Comparison of ENCODE assay signal across 33 mouse cellular contexts in genomic region chr19:44578038-44578437, GRCm38 (mm10). TPM values are rescaled to one million over a fixed set of nuclear protein-coding genes. Genes with fewer than 3 reads are reported as not detected.
DNase-seq lines count a peak whose midpoint lies in the region; ATAC-seq and TF ChIP-seq lines count a peak whose summit lies in the region.
"Had no signal": no experiment of that assay in that cellular context is flagged by ENCODE, and none has a peak within 500 bp of the region (broad histone marks: within the 10 kb centered on the region; RNA-seq: fewer than 3 reads in every experiment).

No protein-coding gene starts in this region.

- no peak for TF ChIP-seq POLR2A in MEL (IDR thresholded peaks at IDR 0.05; ENCODE audit: control insufficient read depth in 1 of 2, insufficient read depth in 1 of 2, low read depth in 1 of 2, low read length in 2 of 2, poor library complexity in 1 of 2)

- TF ChIP-seq CTCF in MEL (IDR thresholded peaks at IDR 0.05 in 2 of 3, conservative IDR thresholded peaks at IDR 0.05 in 1 of 3; ENCODE audit: control insufficient read depth in 1 of 3, insufficient read depth in 1 of 3, low read depth in 2 of 3, low read length in 3 of 3, poor library complexity in 1 of 3, severe bottlenecking in 1 of 3) = no peak
- TF ChIP-seq CTCF in intestine, postnatal 0 days (IDR thresholded peaks at IDR 0.05; ENCODE audit: low read depth) = no peak

- no peak overlapping the region for H3K4me2 ChIP-seq in intestine, postnatal 0 days (replicated peaks; ENCODE audit: low read depth)
- H3K4me2 ChIP-seq: heart, embryonic 12.5 days; limb, embryonic 12.5 days; liver, embryonic 12.5 days; lung, embryonic 14.5 days; neural tube, embryonic 15.5 days had no signal

- no peak overlapping the region for H3K4me3 ChIP-seq in MEL (ENCODE audit: control insufficient read depth in 1 of 2, insufficient read depth in 1 of 2, low read depth in 2 of 2, low read length in 2 of 2)
- no peak overlapping the region for H3K4me3 ChIP-seq in intestine, postnatal 0 days (ENCODE audit: low read depth, low read length)
- H3K4me3 ChIP-seq: forebrain, embryonic 10.5 days; heart, embryonic 12.5 days; layer of hippocampus, adult 2 months; limb, embryonic 12.5 days; liver, embryonic 12.5 days; myocyte; neural tube, embryonic 15.5 days had no signal

- peak; percentile 40 for DNase-seq in CD4-positive helper T cell, adult 2 months (ENCODE audit: low read depth, low spot score)
- DNase-seq in MEL (ENCODE audit: low read depth, low spot score) = no peak
- DNase-seq in induced T-regulatory cell, adult 2 months (ENCODE audit: low read depth) = peak; percentile 35
- DNase-seq in thymus, postnatal 0 days (ENCODE audit: low spot score) = peak; percentile 23
- DNase-seq in kidney, adult 8-10 months = no peak
- no peak for DNase-seq in cerebellum, adult 18-20 months
- DNase-seq: adrenal gland, adult 2 months; cerebellum, adult 11-12 months; cerebellum, postnatal 25 days; gastrocnemius, postnatal 14 days; heart, adult 18-20 months; heart, postnatal 10 days; kidney, adult 18-20 months; kidney, postnatal 10 days; lung, embryonic 14.5 days had no signal

- ATAC-seq in intestine, postnatal 0 days = no peak
- ATAC-seq in frontal cortex, adult (ENCODE audit: low TSS enrichment) = no peak
- ATAC-seq: forebrain, embryonic 16.5 days; hindbrain, postnatal 0 days; liver, embryonic 12.5 days; midbrain, embryonic 16.5 days had no signal

- no peaks in the 10 kb centered on the region for H3K36me3 ChIP-seq in MEL (ENCODE audit: control insufficient read depth in 1 of 2, insufficient read depth in 2 of 2, low read length in 2 of 2)
- peaks cover 16% of the 10 kb centered on the region for H3K36me3 ChIP-seq in intestine, postnatal 0 days (ENCODE audit: control insufficient read depth, insufficient read depth)

- H3K4me1 ChIP-seq in MEL (ENCODE audit: control insufficient read depth in 1 of 2, insufficient read depth in 2 of 2, low read length in 2 of 2) = no peaks in the 10 kb centered on the region
- H3K4me1 ChIP-seq in intestine, postnatal 0 days (replicated peaks; ENCODE audit: control insufficient read depth, insufficient read depth, low read length) = no peaks in the 10 kb centered on the region
- H3K4me1 ChIP-seq: forebrain, embryonic 10.5 days; heart, embryonic 12.5 days; liver, embryonic 12.5 days had no signal

- no peak overlapping the region for H3K27ac ChIP-seq in MEL (ENCODE audit: control insufficient read depth, low read depth, low read length)
- no peak overlapping the region for H3K27ac ChIP-seq in intestine, postnatal 0 days (ENCODE audit: low read depth, low read length)
- H3K27ac ChIP-seq: forebrain, embryonic 10.5 days; hindbrain, postnatal 0 days; layer of hippocampus, adult 2 months; limb, embryonic 12.5 days; liver, embryonic 12.5 days; neural tube, embryonic 15.5 days had no signal

- no peak for TF ChIP-seq RAD21 in MEL (IDR thresholded peaks at IDR 0.05; ENCODE audit: low read depth, low read length)

- no peaks in the 10 kb centered on the region for H3K79me2 ChIP-seq in MEL (ENCODE audit: control insufficient read depth, insufficient read depth, low read length, poor library complexity)

- H3K9me3 ChIP-seq in MEL (replicated peaks; ENCODE audit: insufficient read depth, low read length) = no peaks in the 10 kb centered on the region
- H3K9me3 ChIP-seq in intestine, postnatal 0 days (ENCODE audit: control insufficient read depth) = no peaks in the 10 kb centered on the region
- H3K9me3 ChIP-seq: forebrain, embryonic 10.5 days; heart, embryonic 12.5 days; limb, embryonic 12.5 days; liver, embryonic 12.5 days; neural tube, embryonic 15.5 days had no signal

- 67% methylated on average over 1 of the region's 1 CpGs for WGBS in intestine, postnatal 0 days

- H3K27me3 ChIP-seq in MEL (ENCODE audit: control insufficient read depth in 1 of 2, insufficient read depth in 2 of 2, low read length in 2 of 2) = no peaks in the 10 kb centered on the region
- H3K27me3 ChIP-seq in intestine, postnatal 0 days (replicated peaks; ENCODE audit: control insufficient read depth, insufficient read depth, low read length) = no peaks in the 10 kb centered on the region
- H3K27me3 ChIP-seq: limb, embryonic 12.5 days; neural tube, embryonic 15.5 days had no signal

- no peak overlapping the region for H3K9ac ChIP-seq in MEL (ENCODE audit: control insufficient read depth, low read depth, low read length, poor library complexity, severe bottlenecking)
- H3K9ac ChIP-seq in intestine, postnatal 0 days (ENCODE audit: low read depth, low read length) = no peak overlapping the region
- H3K9ac ChIP-seq: heart, embryonic 12.5 days; limb, embryonic 12.5 days; liver, embryonic 12.5 days; lung, embryonic 14.5 days; neural tube, embryonic 15.5 days had no signal

- no peak for TF ChIP-seq EP300 in MEL (IDR thresholded peaks at IDR 0.05; ENCODE audit: low read depth in 1 of 2, low read length in 2 of 2)

TF ChIP-seq in MEL, 35 proteins besides CTCF, POLR2A, EP300 and RAD21:
- TF ChIP-seq POLR2AphosphoS2 (IDR thresholded peaks at IDR 0.05; ENCODE audit: low read length) (0 out of 2 replicates have a peak, but pooled peaks have one; percentile 26), MXI1 (IDR thresholded peaks at IDR 0.05; ENCODE audit: low read depth, low read length) (no peak)

RNA-seq across cellular contexts. Expression of gene Hif1an, which starts 15.4 kb away (rescaled TPM):
- 16.3 and 16.9 TPM in 2 replicates for total RNA-seq in MEL (2012; rRNA removed)
- 10 to 100 TPM; 36.1 to 54.5 TPM for polyA plus RNA-seq in MEL (2012; ENCODE audit: insufficient read depth in 1 of 2, insufficient read length in 2 of 2, low read depth in 1 of 2, low replicate concordance in 2 of 2, missing spikeins in 1 of 2)
- polyA plus RNA-seq in thymus, postnatal 0 days (2015; fragmentation: Nextera tagmentation; extraction: Ambion mirVana) = 17.8 and 25.8 TPM in 2 replicates
- 15.6 and 17.7 TPM in 2 replicates for polyA plus RNA-seq in intestine, postnatal 0 days (2015; fragmentation: Nextera tagmentation; extraction: Ambion mirVana)

RNA-seq across cellular contexts. Expression of gene Ndufb8, which starts 22.8 kb away (rescaled TPM):
- 685 and 725 TPM in 2 replicates for total RNA-seq in MEL (2012; rRNA removed)
- 1,000 to 10,000 TPM in 1 of 2 experiments, 100 to 1,000 TPM in 1; 592 to 1,203 TPM for polyA plus RNA-seq in MEL (2012; ENCODE audit: insufficient read depth in 1 of 2, insufficient read length in 2 of 2, low read depth in 1 of 2, low replicate concordance in 2 of 2, missing spikeins in 1 of 2)
- polyA plus RNA-seq in thymus, postnatal 0 days (2015; fragmentation: Nextera tagmentation; extraction: Ambion mirVana) = 489 and 499 TPM in 2 replicates
- 681 and 717 TPM in 2 replicates for polyA plus RNA-seq in intestine, postnatal 0 days (2015; fragmentation: Nextera tagmentation; extraction: Ambion mirVana)

RNA-seq across cellular contexts. Expression of gene Gm20538, which starts 25.4 kb away (rescaled TPM):
- total RNA-seq in MEL (2012; rRNA removed) = not detected in 2 replicates
- polyA plus RNA-seq in MEL (2012; ENCODE audit: insufficient read depth in 1 of 2, insufficient read length in 2 of 2, low read depth in 1 of 2, low replicate concordance in 2 of 2, missing spikeins in 1 of 2) = not detected
- polyA plus RNA-seq in thymus, postnatal 0 days (2015; fragmentation: Nextera tagmentation; extraction: Ambion mirVana) = not detected in 2 replicates
- polyA plus RNA-seq in intestine, postnatal 0 days (2015; fragmentation: Nextera tagmentation; extraction: Ambion mirVana) = not detected in 2 replicates
- total RNA-seq: adrenal gland, adult 2 months; gastrocnemius, postnatal 14 days; heart, adult 18-20 months; heart, postnatal 10 days; hindbrain, postnatal 0 days; layer of hippocampus, adult 2 months; layer of hippocampus, postnatal 25 days had no signal
- polyA plus RNA-seq: adrenal gland, adult 2 months; C2C12; embryonic facial prominence, embryonic 11.5 days; forebrain, embryonic 10.5 days; forebrain, embryonic 16.5 days; heart, embryonic 12.5 days; hindbrain, embryonic 11.5 days; hindbrain, postnatal 0 days; limb, embryonic 12.5 days; liver, embryonic 12.5 days; lung, embryonic 14.5 days; midbrain, embryonic 16.5 days; myocyte; neural tube, embryonic 15.5 days; small intestine, adult 2 months; urinary bladder, adult 2 months had no signal

RNA-seq across cellular contexts. Expression of gene Sec31b, which starts 32.4 kb away (rescaled TPM):
- 0.12 and 0.29 TPM in 2 replicates for total RNA-seq in MEL (2012; rRNA removed)
- 1 to 10 TPM in 1 of 2 experiments, not detected in 1; 1.2 TPM for polyA plus RNA-seq in MEL (2012; ENCODE audit: insufficient read depth in 1 of 2, insufficient read length in 2 of 2, low read depth in 1 of 2, low replicate concordance in 2 of 2, missing spikeins in 1 of 2)
- polyA plus RNA-seq in thymus, postnatal 0 days (2015; fragmentation: Nextera tagmentation; extraction: Ambion mirVana) = 0.81 and 0.82 TPM in 2 replicates
- 0.12 and 0.33 TPM in 2 replicates for polyA plus RNA-seq in intestine, postnatal 0 days (2015; fragmentation: Nextera tagmentation; extraction: Ambion mirVana)

Comparison
In these comparisons a context has a peak if more than half of its experiments do, and no peak if none do; other contexts are left out.
1. DNase-seq: peak in CD4-positive helper T cell, adult 2 months (single experiment), induced T-regulatory cell, adult 2 months (single experiment) and thymus, postnatal 0 days (single experiment); none in MEL (single experiment), kidney, adult 8-10 months (0 of 2) and cerebellum, adult 18-20 months (0 of 2).